Mouse (Mus musculus) heart, adult 11 months (tissue): ENCODE data around the gene Fbl.

ENCODE experiments used
- DNase-seq: peaks from one replicate; pipeline ENCODE4 v3.0.0; 2022

The Fbl gene

DNA sequence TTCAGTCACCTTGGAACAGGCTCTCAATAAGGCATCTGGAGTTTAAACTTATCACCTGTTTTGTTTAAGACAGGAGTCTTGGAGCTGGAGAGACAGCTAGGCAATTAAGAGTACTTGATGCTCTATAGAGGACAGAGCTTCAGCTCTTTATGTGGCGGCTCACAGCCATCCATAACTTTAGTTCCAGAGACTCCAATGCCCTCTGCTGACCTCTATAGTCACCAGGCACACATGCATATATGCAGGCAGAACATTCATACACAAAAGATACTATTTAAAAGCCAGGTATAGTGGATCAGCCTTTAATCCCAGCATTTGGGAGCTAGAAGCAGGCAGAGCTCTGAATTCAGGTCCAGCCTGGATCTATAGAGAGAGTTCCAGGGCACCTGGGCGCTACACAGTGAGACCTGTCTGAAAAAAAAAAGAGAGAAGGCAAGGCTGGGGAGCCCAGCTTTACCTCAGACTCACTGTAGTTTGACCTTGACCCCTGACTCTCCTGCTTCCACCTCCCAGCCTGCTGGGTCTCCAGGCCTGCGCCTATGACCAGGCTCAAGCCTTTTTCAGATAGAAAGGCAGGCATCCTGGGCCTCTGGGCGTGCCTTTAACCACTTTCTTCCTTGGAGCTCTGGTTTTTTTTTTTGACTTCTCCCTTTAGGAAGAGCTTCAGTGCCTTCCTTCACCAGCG is 26.0 kb downstream of the Fbl start:
- DNase-seq = peak; percentile 75

DNA sequence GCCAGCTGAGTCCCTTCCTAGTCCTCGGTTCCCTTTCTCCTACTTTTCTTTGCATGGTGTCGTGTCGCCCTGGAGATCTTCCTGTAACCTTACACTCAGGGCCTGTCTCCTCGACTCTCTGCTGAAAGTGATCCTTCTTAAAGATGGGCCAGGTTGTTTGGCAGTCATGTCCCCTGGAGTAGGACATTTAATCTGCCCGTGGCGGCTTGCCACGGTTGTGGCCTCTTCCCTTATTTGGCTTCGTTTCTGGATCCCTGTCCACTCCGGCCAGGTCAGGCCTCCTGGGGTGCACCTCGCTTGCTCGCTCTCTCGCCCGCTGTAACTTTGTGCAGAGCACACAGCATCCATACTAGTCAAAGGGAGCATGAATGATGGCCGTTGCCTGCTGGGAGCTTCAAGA is 27.0 kb downstream of the Fbl start:
- peak; percentile 94 for DNase-seq

DNA sequence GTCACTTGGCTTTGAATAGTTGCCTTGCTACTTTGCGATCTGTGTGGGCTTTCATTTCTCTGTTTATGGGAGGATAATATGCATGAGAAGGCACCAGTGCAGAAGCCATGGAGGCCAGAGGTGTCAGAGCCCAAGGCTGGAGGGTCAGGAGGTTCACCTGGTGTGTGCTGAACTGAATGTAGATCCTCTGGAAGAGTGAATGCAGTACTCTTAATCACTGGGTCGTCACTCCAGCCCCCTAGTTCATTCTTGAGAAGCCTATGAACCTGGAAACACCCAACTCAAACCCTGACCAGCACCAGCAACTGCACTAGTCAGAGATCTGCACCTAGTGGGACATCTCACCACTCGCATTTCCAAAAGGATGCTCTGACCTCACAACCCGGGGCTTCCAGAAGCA is 29.5 kb downstream of the Fbl start:
- DNase-seq = peak; percentile 74

DNA sequence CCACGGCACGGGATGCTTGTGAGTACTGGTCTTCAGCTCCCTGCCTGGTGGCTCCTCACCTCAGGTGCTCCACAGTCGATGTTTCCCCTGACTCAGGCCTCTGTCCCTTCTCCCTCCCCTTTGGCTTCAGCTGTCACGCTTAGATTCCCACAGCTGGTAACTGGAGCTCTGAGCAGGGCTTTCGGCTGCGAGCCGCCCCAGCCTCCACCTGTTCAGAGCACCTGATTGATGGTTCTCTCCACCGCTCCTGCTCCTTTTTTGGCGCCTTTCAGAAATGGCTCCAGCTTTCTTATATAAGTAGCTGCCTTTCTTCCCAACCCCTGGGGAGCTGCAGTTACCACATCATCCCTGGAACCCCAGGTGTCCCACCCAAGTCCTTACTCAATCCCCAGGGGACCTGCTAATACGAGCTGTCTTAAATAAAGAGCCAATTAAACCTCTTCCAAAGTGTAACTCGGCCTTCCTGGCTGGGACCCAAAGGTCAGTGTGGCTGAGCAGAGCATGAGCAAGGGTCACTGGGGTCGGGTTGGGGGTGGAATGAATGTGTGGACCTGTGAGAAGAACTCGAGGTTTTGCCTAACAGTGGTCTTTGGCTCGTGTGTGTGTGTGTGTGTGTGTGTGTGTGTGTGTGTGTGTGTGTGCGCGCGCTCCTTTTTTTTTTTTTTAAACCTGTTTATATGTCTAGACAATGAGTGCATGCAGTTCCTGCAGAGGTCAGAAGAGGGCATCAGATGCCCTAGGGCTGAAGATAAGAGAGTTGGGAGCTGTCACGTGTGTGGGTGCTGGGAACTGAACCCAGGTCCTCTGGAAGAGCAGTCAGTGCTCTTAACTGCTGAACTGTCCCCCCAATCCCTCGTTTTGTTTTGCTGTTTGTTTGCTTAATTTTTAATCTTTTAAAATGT is 33.9 kb downstream of the Fbl start:
- DNase-seq = peak; percentile 84

DNA sequence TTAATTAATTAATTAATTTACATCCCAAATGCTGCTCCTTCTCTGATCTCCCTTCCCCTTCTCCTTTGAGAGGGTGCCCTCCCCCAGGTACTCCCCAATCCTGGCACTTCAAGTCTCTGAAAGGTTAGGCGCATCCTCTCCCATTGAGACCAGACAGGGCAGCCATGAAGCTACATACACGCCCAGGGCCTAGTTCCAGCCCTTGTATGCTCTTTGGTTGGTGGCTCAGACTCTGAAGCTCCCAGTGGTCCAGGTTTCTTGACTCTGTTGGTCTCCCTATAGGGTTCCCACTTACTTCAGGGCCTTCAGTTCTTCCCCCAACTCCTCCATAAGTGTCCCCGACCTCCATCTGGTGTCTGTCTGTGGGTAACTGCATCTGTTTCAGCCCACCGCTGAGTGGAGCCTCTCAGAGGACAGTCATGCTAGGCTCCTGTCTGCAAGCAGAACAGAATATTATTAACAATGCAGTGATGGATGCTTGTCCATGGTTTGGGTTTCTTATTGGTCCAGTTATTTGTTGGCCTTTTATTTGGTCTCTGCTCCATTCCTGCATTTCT is 36.6 kb downstream of the Fbl start:
- DNase-seq = no peak

DNA sequence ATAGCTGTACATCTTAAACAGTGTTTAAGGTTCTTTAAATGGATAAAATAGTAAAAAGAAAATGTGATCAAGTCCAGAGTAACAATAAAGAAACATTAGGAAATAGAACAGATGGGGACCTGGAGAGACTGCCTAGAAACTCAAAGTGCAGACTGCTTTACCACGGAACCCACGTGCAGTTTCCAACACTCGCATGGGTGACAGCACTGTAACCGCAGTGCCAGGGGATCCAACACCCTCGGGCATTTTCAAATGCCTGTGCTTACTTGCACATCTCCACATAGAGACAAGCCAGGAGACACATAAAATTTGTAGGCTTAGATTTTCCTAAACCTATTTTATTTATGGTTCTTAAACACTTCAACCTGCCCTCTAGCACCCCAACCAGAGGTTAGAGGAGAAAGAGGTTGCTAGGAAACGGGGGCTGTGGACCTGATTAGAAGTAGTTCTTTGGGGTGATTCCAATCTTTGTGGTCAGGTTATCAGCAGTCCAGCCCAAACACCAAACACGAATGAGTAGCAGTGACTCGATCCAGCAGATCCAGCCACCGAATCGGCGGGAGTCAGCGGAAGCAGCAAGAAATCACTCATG is 39.0 kb downstream of the Fbl start:
- no peak for DNase-seq

DNA sequence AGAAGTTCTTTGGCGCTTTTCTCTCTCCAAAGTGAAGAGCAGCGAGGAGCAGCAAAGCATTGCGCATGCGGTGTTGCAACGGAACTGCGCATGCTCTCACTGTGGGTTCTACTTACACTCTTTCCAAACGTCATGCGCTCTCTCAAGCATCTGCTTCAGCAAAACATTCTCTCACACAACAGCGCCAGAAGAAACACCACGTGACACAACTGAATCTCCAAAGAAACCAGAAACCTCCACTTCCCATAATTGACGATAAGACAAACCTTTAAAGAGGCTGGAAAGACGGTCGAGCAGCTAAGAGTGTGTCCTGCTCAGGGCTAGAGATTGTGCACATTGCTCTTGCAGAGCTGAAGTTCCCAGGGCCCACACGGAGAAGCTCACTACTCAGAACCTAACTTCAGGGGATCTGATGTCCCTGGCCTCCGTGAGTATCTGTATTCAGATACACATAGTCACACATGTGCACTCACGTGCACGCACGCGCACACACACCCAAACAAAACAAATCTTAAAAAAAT is 39.5 kb downstream of the Fbl start:
- DNase-seq = peak; percentile 97

DNA sequence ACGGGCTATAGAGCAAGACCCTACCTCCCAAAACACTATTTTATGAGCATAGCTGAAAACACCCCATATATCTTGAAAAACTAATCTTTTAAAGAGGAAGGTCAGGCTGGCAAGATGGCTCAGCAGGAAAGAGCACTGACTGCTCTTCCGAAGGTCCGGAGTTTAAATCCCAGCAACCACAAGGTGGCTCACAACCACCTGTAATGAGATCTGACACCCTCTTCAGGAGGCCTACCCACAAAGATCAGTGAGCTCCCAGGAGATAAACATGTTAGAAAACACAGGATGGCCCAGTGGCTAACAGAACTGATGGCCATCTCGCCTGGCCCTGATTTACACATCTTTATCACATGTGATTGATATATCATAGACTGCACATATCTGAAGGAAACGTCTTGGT is 41.2 kb downstream of the Fbl start:
- no peak for DNase-seq

DNA sequence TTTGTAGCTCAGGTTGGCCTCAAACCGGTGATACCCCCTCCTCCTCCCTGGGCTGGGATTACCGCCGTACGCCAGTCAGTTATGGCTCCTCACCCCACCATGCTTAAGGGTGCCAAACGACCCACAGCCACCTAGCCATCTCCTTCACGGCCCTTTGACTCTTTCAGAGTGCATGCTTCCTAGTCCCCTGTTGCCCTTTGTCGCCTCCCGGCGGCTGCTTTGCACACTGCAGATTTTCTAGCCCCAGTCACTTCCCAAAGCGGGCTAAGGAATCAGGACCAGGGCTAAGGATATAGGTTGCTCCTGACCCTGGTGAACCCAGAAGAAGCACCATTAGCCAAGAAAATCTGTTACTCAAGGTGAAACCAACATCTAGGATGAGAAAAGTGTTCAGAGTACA is 44.6 kb downstream of the Fbl start:
- peak; percentile 90 for DNase-seq

DNA sequence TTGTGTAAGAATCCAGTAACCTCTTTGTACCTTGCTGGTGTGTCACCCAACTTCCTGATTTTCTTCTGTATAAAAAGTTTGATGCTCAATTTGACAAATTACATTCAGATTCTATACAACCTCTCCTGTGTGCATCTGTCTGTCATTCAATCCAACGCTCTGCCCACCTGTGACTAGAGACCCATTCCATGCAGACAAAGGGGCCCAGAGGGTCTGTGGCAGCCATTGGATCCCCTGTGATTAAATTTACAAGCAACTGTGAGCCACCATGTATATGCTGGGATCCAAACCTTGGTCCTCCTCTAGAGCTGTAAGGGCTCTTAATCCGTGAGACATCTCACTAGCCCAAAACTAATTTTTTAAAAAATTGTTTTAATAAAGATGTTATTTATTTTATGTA is 46.4 kb downstream of the Fbl start:
- peak; percentile 15 for DNase-seq

DNA sequence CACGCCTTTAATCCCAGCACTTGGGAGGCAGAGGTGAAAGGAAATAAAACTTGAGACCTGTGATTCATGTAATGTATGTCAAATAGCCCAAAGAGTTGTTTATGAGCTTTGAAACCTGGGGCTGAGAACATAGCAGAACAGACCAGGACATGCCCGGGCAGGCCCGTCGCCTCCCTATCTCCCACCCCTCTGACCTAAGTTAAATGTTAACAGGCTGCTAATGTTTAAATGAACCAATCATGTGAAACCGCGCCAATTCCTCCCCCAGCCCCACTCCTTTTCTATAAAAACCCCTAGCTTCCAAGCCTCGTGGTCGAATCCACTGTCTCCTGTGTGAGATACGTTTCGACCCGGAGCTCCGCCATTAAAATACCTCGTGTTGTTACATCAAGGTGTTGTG is 48.3 kb downstream of the Fbl start:
- DNase-seq = peak; percentile 83

DNA sequence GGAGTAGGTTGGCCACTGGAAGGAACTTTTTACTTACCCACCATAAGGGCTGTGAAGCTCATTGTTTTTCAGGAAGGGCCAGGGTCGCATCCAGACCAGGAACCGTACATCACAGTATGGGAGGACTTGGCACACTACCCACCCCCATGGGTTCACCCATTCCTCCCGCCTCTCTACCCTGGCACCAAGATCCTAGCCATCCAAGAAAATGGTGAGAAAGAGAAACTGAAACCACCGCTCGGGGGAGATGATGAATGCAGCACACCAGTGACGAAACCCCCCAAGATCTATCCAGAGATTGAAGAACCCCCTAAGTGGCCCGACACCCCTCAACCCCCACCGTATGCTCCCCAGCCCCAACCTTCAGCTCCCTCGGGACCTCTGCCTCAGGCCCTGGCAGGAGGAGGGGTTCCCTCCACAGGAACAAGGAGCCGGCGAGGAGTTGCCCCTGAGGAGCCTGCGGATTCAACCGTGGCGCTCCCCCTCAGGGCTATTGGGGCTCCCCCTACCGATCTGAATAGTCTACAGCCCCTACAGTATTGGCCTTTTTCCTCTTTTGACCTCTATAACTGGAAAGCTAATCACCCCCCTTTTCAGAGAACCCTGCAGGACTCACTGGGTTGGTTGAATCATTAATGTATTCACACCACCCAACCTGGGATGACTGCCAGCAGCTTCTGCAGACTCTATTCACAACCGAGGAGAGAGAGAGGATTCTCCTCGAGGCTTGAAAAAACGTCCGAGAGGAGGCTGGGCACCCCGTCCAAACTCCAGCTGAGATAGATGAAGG is 49.6 kb downstream of the Fbl start:
- peak; percentile 74 for DNase-seq

DNA sequence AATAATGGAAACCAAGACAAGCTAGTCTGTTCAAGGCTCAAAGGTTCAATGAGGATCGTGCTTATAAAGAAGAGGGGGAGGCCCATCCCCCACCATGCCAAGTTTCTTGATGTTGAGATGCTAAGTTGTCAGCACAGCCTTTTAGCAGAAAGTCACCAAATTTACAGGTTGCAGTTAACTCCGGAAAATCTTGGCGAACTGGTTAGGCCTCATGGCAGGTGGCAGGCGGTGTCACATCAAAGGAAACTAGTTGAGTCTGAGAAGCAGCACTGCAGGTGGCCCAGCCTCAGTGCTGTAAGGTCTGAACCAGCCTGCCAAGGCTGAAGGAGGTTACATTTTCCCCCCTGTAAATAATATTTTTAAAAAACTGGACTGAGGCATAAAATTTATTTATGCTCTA is 57.3 kb downstream of the Fbl start:
- peak; percentile 54 for DNase-seq

DNA sequence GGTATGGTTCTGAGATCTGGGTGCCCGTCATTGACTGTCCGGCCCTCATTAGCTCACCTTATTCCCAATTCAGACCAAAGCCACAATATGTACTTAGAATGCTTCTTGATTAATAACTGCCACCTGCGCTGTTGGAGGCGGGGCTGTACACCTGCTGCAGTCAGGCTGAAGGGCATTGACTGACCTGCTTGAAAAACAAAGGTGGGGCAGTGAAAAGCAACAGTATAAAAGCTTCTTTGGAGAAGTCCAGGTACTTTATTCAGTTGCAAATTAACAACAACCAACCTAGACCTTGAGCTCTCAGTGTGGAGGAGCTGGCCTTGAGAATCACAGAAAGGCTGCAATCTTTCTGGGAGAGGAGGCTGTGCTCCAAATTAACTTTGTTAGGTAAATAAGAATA is 57.9 kb downstream of the Fbl start:
- DNase-seq = peak; percentile 71
